In the genomic region with DNA sequence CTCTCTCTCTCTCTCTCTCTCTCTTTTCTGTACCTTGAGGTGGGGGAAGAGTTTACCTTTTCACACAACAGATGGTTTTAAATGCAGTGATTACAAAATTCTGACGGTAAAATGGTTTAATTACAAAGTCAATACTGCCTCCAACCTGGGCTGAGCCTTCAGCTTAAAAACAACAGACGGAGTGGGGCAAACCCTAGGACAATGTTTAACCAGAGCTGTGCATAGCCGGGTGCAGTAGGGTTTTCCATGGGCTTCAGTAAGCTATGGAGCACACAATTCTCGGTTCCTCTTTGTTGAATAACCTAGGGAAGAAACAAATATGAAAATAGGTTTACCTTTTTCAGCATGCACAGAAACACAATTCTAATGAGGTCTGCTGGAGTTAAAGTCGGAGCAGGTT, we compare ENCODE assay signal across 19 mouse cellular contexts.
A peak's percentile ranks its signal among the peaks of the same experiment; 100 is the strongest.
DNase-seq lines count a peak whose midpoint lies in the region; ATAC-seq and TF ChIP-seq lines count a peak whose summit lies in the region.
"Had no signal": no experiment of that assay in that cellular context is flagged by ENCODE, and none has a peak within 500 bp of the region (broad histone marks: within the 10 kb centered on the region; RNA-seq: fewer than 3 reads in every experiment).

No protein-coding gene starts in this region.

- no peaks in the 10 kb centered on the region for H3K9me3 ChIP-seq in stomach, embryonic 14.5 days (ENCODE audit: control insufficient read depth, low read depth, low read length)
- no peaks in the 10 kb centered on the region for H3K9me3 ChIP-seq in stomach, postnatal 0 days (ENCODE audit: control insufficient read depth, low read length)
- no peaks in the 10 kb centered on the region for H3K9me3 ChIP-seq in liver, embryonic 15.5 days (replicated peaks)
- H3K9me3 ChIP-seq: embryonic facial prominence, embryonic 10.5 days; heart, embryonic 10.5 days; limb, embryonic 12.5 days; lung, embryonic 15.5 days; midbrain, embryonic 10.5 days had no signal

- no peak overlapping the region for H3K27ac ChIP-seq in stomach, embryonic 14.5 days (ENCODE audit: low read length)
- H3K27ac ChIP-seq in stomach, postnatal 0 days (replicated peaks) = no peak overlapping the region
- no peak overlapping the region for H3K27ac ChIP-seq in liver, embryonic 15.5 days (replicated peaks)
- H3K27ac ChIP-seq: embryonic facial prominence, embryonic 10.5 days; heart, embryonic 10.5 days; hindbrain, embryonic 14.5 days; limb, embryonic 12.5 days; lung, embryonic 15.5 days; macrophage; midbrain, embryonic 10.5 days had no signal

- WGBS in stomach, embryonic 14.5 days = 30% methylated on average over 5 of the region's 5 CpGs
- WGBS in stomach, postnatal 0 days = 22% methylated on average over 5 of the region's 5 CpGs
- 44% methylated on average over 5 of the region's 5 CpGs for WGBS in liver, embryonic 15.5 days (ENCODE audit: insufficient replicate concordance)

- TF ChIP-seq EP300 in stomach, postnatal 0 days (optimal IDR thresholded peaks at IDR 0.05) = no peak

- no peaks in the 10 kb centered on the region for H3K4me1 ChIP-seq in stomach, embryonic 14.5 days (ENCODE audit: control insufficient read depth, insufficient read depth, low read length)
- H3K4me1 ChIP-seq in stomach, postnatal 0 days (replicated peaks; ENCODE audit: control insufficient read depth, insufficient read depth) = no peaks in the 10 kb centered on the region
- H3K4me1 ChIP-seq in liver, embryonic 15.5 days (replicated peaks) = no peaks in the 10 kb centered on the region
- H3K4me1 ChIP-seq: embryonic facial prominence, embryonic 10.5 days; heart, embryonic 10.5 days; limb, embryonic 12.5 days; lung, embryonic 15.5 days; midbrain, embryonic 10.5 days had no signal

- DNase-seq in stomach, postnatal 0 days (ENCODE audit: low spot score) = no peak
- peak; percentile 4 for DNase-seq in kidney, postnatal 14 days
- DNase-seq in adrenal gland, postnatal 14 days = no peak
- no peak for DNase-seq in adrenal gland, postnatal 25 days
- DNase-seq in urinary bladder, postnatal 10 days (ENCODE audit: low spot score) = no peak
- DNase-seq: B cell, adult 2 months; cerebellum, adult 8-10 months; heart, postnatal 10 days; retina, postnatal 1 day; thymus, adult 2 months had no signal

- H3K4me2 ChIP-seq in stomach, embryonic 14.5 days (replicated peaks; ENCODE audit: low read depth, low read length) = no peak overlapping the region
- H3K4me2 ChIP-seq in stomach, postnatal 0 days (replicated peaks; ENCODE audit: low read depth) = no peak overlapping the region
- no peak overlapping the region for H3K4me2 ChIP-seq in liver, embryonic 15.5 days
- H3K4me2 ChIP-seq: hindbrain, embryonic 14.5 days; limb, embryonic 12.5 days; lung, embryonic 15.5 days had no signal

- no peak for TF ChIP-seq CTCF in stomach, postnatal 0 days (IDR thresholded peaks at IDR 0.05; ENCODE audit: low read depth)

- no peak overlapping the region for H3K9ac ChIP-seq in stomach, embryonic 14.5 days (replicated peaks; ENCODE audit: low read depth, low read length)
- no peak overlapping the region for H3K9ac ChIP-seq in stomach, postnatal 0 days (ENCODE audit: low read length)
- H3K9ac ChIP-seq in liver, embryonic 15.5 days = no peak overlapping the region
- H3K9ac ChIP-seq: hindbrain, embryonic 14.5 days; limb, embryonic 12.5 days; lung, embryonic 15.5 days had no signal

- H3K36me3 ChIP-seq in stomach, embryonic 14.5 days (ENCODE audit: control insufficient read depth, insufficient read depth, low read length) = no peaks in the 10 kb centered on the region
- no peaks in the 10 kb centered on the region for H3K36me3 ChIP-seq in stomach, postnatal 0 days (ENCODE audit: control insufficient read depth, insufficient read depth, low read length)
- no peaks in the 10 kb centered on the region for H3K36me3 ChIP-seq in liver, embryonic 15.5 days (replicated peaks)
- H3K36me3 ChIP-seq: embryonic facial prominence, embryonic 10.5 days; heart, embryonic 10.5 days; limb, embryonic 12.5 days; lung, embryonic 15.5 days; midbrain, embryonic 10.5 days had no signal

- no peak overlapping the region for H3K4me3 ChIP-seq in stomach, embryonic 14.5 days (ENCODE audit: low read depth, low read length)
- H3K4me3 ChIP-seq in stomach, postnatal 0 days (ENCODE audit: low read depth, low read length) = no peak overlapping the region
- H3K4me3 ChIP-seq in liver, embryonic 15.5 days (replicated peaks) = no peak overlapping the region
- H3K4me3 ChIP-seq: embryonic facial prominence, embryonic 10.5 days; heart, embryonic 10.5 days; limb, embryonic 12.5 days; lung, embryonic 15.5 days; midbrain, embryonic 10.5 days had no signal

- peak; percentile 85 for ATAC-seq in stomach, embryonic 14.5 days (ENCODE audit: insufficient number of reproducible peaks, insufficient read depth, low FRiP score, low read depth)
- ATAC-seq in stomach, postnatal 0 days (ENCODE audit: low FRiP score, low TSS enrichment) = no peak
- ATAC-seq in liver, embryonic 15.5 days (ENCODE audit: insufficient read depth) = peak; percentile 79

- no peaks in the 10 kb centered on the region for H3K27me3 ChIP-seq in stomach, embryonic 14.5 days (ENCODE audit: control insufficient read depth, insufficient read depth, low read length)
- H3K27me3 ChIP-seq in stomach, postnatal 0 days (ENCODE audit: control insufficient read depth, insufficient read depth, low read length) = no peaks in the 10 kb centered on the region
- no peaks in the 10 kb centered on the region for H3K27me3 ChIP-seq in liver, embryonic 15.5 days
- H3K27me3 ChIP-seq: limb, embryonic 12.5 days; lung, embryonic 15.5 days had no signal
